Mouse (Mus musculus) gastrocnemius, adult 8-10 months (tissue): ENCODE measurements at regions not wholly inside any gene's neighbourhood (a gene's known extent, or its start where the extent isn't known, plus 50 kb on each side); places are given as distances from the start of the nearest gene placed in this dataset.
"Not testable (repeated sequence)": the region's sequence is repeated elsewhere in the genome, so short reads cannot be mapped to it uniquely, and the experiment has no call there.

Experiments used
- DNase-seq, 2 experiments: peaks; one replicate each; pipeline ENCODE4 v3.0.0; 2022; ENCODE audit warnings: low spot score in 2 of 2

GRCm38 (mm10) chr13:70193270-70193669 lies 391.1 kb downstream of the Med10 start:
- no peak for DNase-seq

DNA sequence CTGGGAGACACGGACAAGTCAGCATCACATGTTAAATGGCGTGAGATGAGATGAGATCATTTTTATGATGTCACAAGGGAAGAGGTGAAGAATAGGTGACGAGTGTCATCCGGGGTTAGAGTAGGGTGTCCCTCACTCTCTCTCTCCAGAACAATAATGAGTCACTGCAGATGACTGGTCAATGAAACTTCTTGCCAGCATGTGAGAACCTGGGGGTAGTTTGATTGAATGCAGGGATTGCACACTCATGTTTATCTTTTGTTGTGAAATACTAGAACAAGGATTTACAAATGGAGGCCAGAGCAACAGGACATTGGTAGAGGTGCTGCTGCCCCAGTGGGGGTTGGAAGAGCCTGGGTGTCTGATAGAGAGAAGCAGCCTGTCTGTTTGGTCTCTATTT lies 393.7 kb downstream of the Med10 start:
- DNase-seq, result no peak

- no peak for DNase-seq
Observed at GRCm38 (mm10) chr13:70198638-70199037, 396.4 kb downstream of the Med10 start.

- no peak for DNase-seq
Observed at GRCm38 (mm10) chr13:70199087-70199486, 396.9 kb downstream of the Med10 start.

DNA sequence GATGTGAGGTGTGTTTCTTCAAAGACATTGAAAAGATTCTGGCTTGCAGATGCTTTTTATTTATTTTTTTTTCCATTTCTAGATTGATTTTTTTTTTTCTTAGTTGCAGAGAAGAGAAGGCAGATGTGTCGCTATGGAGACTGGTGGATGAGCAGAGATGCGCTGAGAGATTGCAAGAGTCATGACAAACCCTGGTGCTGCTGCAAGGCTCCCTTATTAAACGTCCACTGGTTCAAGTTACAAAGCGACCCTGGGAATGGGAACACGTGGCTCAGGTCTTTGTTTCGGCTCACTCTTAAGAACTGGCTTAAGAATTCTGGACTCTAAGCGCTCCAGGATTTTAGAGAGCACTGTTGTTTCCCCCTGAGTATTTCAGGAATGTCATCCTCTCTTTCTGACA lies 403.1 kb downstream of the Med10 start:
- DNase-seq, result no peak

- no peak for DNase-seq
Observed at GRCm38 (mm10) chr13:70210158-70210557, 408.0 kb downstream of the Med10 start.

DNA sequence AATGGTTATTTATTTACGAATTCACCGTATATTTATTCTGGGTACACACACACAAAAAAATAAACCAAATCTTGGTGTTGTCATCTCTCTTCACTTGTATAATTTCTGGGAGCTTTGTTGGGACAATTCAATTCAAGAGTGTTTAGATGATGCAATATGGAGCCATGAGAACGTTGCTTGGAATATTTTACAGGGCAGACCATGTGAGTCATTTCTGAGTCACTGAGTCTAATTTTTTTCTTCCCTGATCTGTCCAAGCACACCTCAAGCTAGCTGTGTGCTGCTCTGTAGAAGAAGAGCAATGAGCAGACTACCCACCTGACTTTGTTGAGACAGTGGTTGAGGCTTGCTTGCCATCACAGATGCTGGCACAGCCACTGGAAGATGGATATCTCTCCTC lies 410.8 kb downstream of the Med10 start:
- DNase-seq, result no peak

DNA sequence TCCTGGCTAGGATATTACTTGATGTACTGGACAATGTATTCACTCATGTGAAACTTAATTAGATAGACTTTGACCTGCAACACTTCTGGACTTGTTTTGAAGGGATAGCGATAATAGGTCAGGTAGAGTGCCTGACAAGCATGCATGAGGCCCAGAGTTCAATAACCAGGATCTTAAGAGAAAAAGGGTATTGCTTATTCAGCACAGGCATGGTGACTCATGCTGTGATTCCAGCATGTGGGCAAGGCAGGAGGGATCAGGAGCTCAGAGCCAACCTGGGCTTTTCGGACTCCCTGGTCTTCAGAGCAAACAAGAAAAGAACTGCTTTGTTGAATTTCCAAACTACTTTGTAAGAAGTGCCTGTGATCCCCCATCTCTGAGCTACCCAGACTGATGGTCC lies 411.4 kb downstream of the Med10 start:
- DNase-seq, result no peak

DNA sequence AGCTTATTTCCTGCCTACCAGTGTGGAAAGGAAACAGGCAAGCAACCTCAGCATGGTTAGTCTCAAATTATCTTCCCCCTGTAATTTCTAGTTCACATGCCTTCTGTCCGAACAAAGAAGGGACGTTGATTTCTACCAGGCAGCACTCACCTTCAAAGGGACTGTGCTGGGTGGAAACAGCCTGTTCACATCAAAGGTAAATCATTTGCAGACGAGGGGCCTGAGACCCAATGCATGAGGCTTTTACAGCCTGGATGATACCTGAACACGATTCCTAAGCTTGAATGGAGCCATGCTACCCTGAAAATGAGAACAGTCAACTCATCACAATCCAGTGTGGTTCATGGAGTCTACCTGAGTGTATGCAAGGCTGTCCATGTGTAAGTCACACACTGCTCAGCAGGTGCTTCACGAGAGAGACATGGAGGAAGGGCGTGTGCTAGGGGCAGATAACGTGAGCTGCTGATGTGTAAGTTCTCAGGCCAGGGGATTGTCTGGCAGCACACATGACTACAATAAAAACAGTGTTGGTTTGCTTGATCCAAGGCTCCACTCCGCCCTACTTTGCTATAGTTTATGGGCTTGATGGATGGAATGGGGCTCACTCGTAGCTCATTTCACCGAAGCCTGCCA lies 411.9 kb downstream of the Med10 start:
- DNase-seq, result no peak

DNA sequence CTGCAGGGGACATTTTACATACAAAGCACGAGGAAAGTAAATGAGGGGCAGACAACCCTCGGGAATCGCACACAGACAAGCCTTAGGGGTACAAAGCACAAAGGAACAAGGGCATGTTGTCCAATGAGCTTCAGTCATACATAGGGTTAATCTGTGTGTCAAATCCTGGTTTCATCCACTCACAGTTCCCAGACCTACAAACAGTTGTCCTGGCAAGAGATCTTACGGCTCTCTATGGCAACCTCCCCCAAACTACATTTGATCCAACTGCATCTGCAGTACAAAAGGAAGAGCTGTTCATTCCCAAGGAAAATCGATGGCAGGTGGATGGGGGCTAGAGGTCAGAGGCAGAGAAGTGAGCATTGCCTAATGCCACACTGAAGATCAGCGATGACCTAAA lies 413.9 kb downstream of the Med10 start:
- DNase-seq, result no peak

DNA sequence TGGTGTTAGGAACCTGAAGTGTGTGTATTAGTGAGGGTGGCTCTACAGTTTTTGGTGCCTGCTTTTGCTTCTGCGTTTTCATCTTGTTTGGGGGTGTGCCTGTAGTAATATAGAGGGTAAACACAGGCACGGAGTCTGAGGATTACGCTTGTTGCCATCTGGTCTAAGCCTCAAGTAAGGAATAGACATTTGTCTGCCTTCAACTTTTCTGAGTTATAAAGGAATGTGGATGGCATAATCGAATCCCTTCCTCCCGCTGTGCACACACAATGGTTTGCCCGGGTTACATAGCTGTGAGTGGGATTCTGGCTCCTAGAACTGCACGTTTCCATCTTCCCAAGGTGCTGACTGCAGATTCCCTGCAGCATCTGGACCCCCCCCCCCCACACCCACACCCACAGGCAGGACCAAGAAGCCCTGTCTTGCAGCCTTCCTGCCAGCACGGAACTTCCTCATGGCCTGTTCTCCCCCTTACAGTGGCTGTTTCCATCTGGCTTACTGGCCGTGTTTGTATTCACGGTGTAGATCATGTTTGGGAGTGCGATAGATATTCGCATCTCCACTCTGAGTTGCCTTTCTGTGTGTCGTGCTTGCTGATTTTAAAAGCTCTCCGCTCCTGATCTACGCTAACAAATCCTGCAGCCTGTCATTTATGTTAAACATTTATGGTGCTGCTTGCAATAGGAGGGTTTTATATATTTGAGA lies 415.4 kb downstream of the Med10 start:
- DNase-seq, result no peak

GRCm38 (mm10) chr13:70223485-70223884 lies 413.9 kb downstream of the Ice1 start:
- no peak for DNase-seq

- no peak for DNase-seq
Observed at GRCm38 (mm10) chr13:70227167-70227566, 410.3 kb downstream of the Ice1 start.

DNA sequence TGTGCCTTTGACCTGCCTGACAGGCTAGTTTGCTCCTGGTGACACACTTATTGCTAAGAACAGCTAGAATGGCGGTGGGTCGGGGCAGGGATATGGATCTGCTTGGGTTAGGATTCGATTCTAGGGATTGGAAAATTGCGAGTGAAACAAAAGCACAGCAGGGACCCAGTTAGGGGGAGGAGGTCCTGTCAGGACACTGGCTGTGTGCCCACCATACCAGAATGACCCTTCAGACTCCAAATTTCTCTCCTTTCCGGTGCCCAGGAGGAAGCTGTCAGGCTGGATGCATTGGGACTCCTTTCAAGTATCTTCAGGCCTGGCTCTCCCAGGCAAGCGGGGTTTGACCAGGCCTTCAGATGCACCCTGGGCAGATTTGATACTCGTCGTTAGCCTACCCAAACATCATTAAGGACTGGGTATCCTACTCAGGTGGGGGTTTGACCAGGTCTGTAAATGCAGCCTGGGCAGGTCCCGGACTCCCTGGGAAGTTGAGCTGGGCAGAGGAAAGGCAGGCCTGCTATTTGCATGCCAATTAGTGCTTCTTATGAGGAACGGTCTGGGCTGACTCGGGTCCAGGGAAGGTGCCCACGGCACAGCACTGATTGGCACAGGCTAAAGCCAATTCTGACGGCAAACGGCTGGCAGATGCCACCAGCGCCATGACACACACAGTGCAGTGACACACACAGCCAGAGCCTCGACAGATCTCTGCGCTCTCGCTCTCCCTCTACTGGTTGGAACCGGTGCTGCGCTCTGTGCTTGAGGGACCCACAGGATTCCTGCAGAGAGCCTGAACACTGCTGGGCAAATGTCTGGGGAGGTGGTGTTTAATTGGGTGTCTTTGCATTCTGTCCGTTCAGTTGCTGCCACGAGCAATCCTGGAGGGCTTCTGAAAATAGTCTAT lies 403.3 kb downstream of the Ice1 start:
- DNase-seq, result peak; percentile 3 to 11

DNA sequence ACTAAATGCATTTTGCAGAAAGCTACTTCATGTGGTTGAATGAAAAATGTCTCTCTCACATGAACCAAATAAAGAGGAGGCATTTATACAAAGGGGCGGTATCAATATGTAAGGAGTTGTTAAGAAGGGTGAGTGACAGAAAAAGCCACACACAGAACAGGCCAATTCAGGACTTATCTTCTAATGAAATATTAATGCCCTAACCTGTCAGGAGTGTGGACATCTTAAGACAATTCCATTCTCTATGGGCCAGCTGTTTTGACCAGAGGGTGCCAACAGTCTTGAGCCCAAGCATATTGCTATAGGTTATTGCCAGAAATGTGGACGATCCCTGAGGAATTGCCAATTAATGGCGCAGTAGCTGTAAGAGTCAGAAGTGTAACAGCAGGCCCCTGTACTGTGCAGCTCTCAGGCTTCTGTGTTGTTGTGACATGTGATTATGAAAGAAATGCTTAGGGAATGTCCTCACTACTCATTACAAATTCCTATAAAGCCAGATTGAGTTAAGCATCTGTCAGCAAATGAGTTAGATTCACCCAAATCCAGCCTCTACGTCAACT lies 393.8 kb downstream of the Ice1 start:
- DNase-seq, result no peak

GRCm38 (mm10) chr13:70260003-70260496 lies 377.4 kb downstream of the Ice1 start:
- no peak for DNase-seq

- DNase-seq, result no peak
Observed at GRCm38 (mm10) chr13:70263654-70264053, 373.8 kb downstream of the Ice1 start.

DNA sequence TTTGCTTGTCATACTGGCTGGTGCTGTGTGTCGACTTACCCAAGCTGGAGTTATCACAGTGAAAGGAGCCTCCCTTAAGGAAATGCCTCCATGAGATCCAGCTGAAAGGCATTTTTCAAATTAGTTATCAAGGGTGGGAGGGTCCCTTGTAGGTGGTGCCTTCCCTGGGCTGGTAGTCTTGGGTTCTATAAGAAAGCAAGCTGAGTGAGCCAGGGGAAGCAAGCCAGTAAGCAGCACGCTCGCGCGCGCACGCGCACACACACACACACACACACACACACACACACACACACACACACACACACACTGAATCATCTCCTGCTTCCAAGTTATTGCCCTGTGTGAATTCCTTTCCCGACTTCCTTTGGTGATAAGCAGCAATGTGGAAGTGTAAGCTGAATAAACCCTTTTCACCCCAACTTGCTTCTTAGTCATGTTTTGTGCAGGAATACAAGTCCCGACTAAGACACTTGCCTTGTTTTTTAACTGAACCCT lies 360.5 kb downstream of the Ice1 start:
- not testable (repeated sequence) for DNase-seq

- no peak for DNase-seq
Observed at GRCm38 (mm10) chr13:70277667-70278591, 359.5 kb downstream of the Ice1 start.

GRCm38 (mm10) chr13:70281051-70281847 lies 356.2 kb downstream of the Ice1 start:
- no peak for DNase-seq
